Mouse (Mus musculus): ENCODE data around the gene Plekha5. TPM values are rescaled to one million over a fixed set of nuclear protein-coding genes. Genes with fewer than 3 reads are reported as not detected.

Gene Plekha5
- total and polyA plus RNA-seq, 2 experiments = 13.0 to 17.1 TPM

GRCm38 (mm10) chr6:140478031-140478430 is 54.2 kb downstream of the Plekha5 start:
- H3K36me3 ChIP-seq (ENCODE audit: control insufficient read depth, insufficient read depth, low read length) = no peaks in the 10 kb centered on the region
- H3K4me1 ChIP-seq (ENCODE audit: control insufficient read depth, insufficient read depth, low read length) = peaks cover 2% of the 10 kb centered on the region; the same call in 1 of the 2 replicates
- H3K27ac ChIP-seq (replicated peaks; ENCODE audit: insufficient read depth, low read depth, low read length) = no peak overlapping the region
- no peak for DNase-seq (ENCODE audit: extremely low read depth, low read depth, low spot score)
- no peak overlapping the region for H3K4me3 ChIP-seq (ENCODE audit: insufficient read depth, low read depth, low read length)
- no peak for TF ChIP-seq CTCF (IDR thresholded peaks at IDR 0.05; ENCODE audit: low read depth, low read length)
- no peak for TF ChIP-seq POLR2A (IDR thresholded peaks at IDR 0.05; ENCODE audit: extremely low read depth, insufficient read depth, low read length)
- WGBS = 58% methylated on average over 7 of the region's 7 CpGs
- no peak overlapping the region for H3K9ac ChIP-seq (ENCODE audit: low read depth, low read length)
- peaks cover 11% of the 10 kb centered on the region; the same call in 1 of the 2 replicates for H3K79me2 ChIP-seq (ENCODE audit: control insufficient read depth, insufficient read depth, low read length)
- no peaks in the 10 kb centered on the region for H3K27me3 ChIP-seq (ENCODE audit: control insufficient read depth, insufficient read depth, low read length)

GRCm38 (mm10) chr6:140478943-140479342 is 55.1 kb downstream of the Plekha5 start:
- 94% methylated on average over 5 of the region's 5 CpGs for WGBS
- no peak for DNase-seq (ENCODE audit: extremely low read depth, low read depth, low spot score)
- Histone ChIP-seq H3K79me2 (ENCODE audit: control insufficient read depth, insufficient read depth, low read length) (peaks cover 16% of the 10 kb centered on the region; the same call in 1 of the 2 replicates), H3K4me3 (ENCODE audit: insufficient read depth, low read depth, low read length) (no peak overlapping the region), H3K27me3 (ENCODE audit: control insufficient read depth, insufficient read depth, low read length) (no peaks in the 10 kb centered on the region), H3K9ac (ENCODE audit: low read depth, low read length) (no peak overlapping the region), H3K27ac (replicated peaks; ENCODE audit: insufficient read depth, low read depth, low read length) (no peak overlapping the region), H3K4me1 (ENCODE audit: control insufficient read depth, insufficient read depth, low read length) (peaks cover 2% of the 10 kb centered on the region; the same call in 1 of the 2 replicates), H3K36me3 (ENCODE audit: control insufficient read depth, insufficient read depth, low read length) (no peaks in the 10 kb centered on the region)
- no peak for TF ChIP-seq CTCF (IDR thresholded peaks at IDR 0.05; ENCODE audit: low read depth, low read length)
- no peak for TF ChIP-seq POLR2A (IDR thresholded peaks at IDR 0.05; ENCODE audit: extremely low read depth, insufficient read depth, low read length)

- H3K4me1 ChIP-seq (ENCODE audit: control insufficient read depth, insufficient read depth, low read length) = peaks cover 2% of the 10 kb centered on the region; the same call in 1 of the 2 replicates
- DNase-seq (ENCODE audit: extremely low read depth, low read depth, low spot score) = no peak
- no peak for TF ChIP-seq CTCF (IDR thresholded peaks at IDR 0.05; ENCODE audit: low read depth, low read length)
- TF ChIP-seq POLR2A (IDR thresholded peaks at IDR 0.05; ENCODE audit: extremely low read depth, insufficient read depth, low read length) = no peak
- H3K27me3 ChIP-seq (ENCODE audit: control insufficient read depth, insufficient read depth, low read length) = no peaks in the 10 kb centered on the region
- peaks cover 19% of the 10 kb centered on the region; the same call in 1 of the 2 replicates for H3K79me2 ChIP-seq (ENCODE audit: control insufficient read depth, insufficient read depth, low read length)
- WGBS = 89% methylated on average over 10 of the region's 10 CpGs
- no peak overlapping the region for H3K9ac ChIP-seq (ENCODE audit: low read depth, low read length)
- H3K27ac ChIP-seq (replicated peaks; ENCODE audit: insufficient read depth, low read depth, low read length) = no peak overlapping the region
- H3K4me3 ChIP-seq (ENCODE audit: insufficient read depth, low read depth, low read length) = no peak overlapping the region
- no peaks in the 10 kb centered on the region for H3K36me3 ChIP-seq (ENCODE audit: control insufficient read depth, insufficient read depth, low read length)
Observed at GRCm38 (mm10) chr6:140480425-140481081, 56.7 kb downstream of the Plekha5 start.

- H3K4me3 ChIP-seq (ENCODE audit: insufficient read depth, low read depth, low read length) = no peak overlapping the region
- peaks cover 21% of the 10 kb centered on the region; the same call in 1 of the 2 replicates for H3K79me2 ChIP-seq (ENCODE audit: control insufficient read depth, insufficient read depth, low read length)
- no peak overlapping the region for H3K27ac ChIP-seq (replicated peaks; ENCODE audit: insufficient read depth, low read depth, low read length)
- H3K9ac ChIP-seq (ENCODE audit: low read depth, low read length) = no peak overlapping the region
- WGBS = 25% methylated on average over 7 of the region's 7 CpGs
- peaks cover 9% of the 10 kb centered on the region for H3K4me1 ChIP-seq (ENCODE audit: control insufficient read depth, insufficient read depth, low read length)
- DNase-seq (ENCODE audit: extremely low read depth, low read depth, low spot score) = peak; percentile 83
- H3K36me3 ChIP-seq (ENCODE audit: control insufficient read depth, insufficient read depth, low read length) = no peaks in the 10 kb centered on the region
- H3K27me3 ChIP-seq (ENCODE audit: control insufficient read depth, insufficient read depth, low read length) = no peaks in the 10 kb centered on the region
- TF ChIP-seq CTCF (IDR thresholded peaks at IDR 0.05; ENCODE audit: low read depth, low read length) (no peak), POLR2A (IDR thresholded peaks at IDR 0.05; ENCODE audit: extremely low read depth, insufficient read depth, low read length) (no peak)
Observed at GRCm38 (mm10) chr6:140481701-140482460, 58.0 kb downstream of the Plekha5 start.

- Histone ChIP-seq H3K9ac (ENCODE audit: low read depth, low read length) (no peak overlapping the region), H3K4me1 (ENCODE audit: control insufficient read depth, insufficient read depth, low read length) (peaks cover 14% of the 10 kb centered on the region), H3K36me3 (ENCODE audit: control insufficient read depth, insufficient read depth, low read length) (no peaks in the 10 kb centered on the region), H3K27ac (replicated peaks; ENCODE audit: insufficient read depth, low read depth, low read length) (no peak overlapping the region), H3K27me3 (ENCODE audit: control insufficient read depth, insufficient read depth, low read length) (no peaks in the 10 kb centered on the region), H3K79me2 (ENCODE audit: control insufficient read depth, insufficient read depth, low read length) (peaks cover 23% of the 10 kb centered on the region), H3K4me3 (ENCODE audit: insufficient read depth, low read depth, low read length) (no peak overlapping the region)
- DNase-seq (ENCODE audit: extremely low read depth, low read depth, low spot score) = no peak
- TF ChIP-seq POLR2A (IDR thresholded peaks at IDR 0.05; ENCODE audit: extremely low read depth, insufficient read depth, low read length) (no peak), CTCF (IDR thresholded peaks at IDR 0.05; ENCODE audit: low read depth, low read length) (no peak)
- 89% methylated on average over 9 of the region's 9 CpGs for WGBS
Observed at GRCm38 (mm10) chr6:140484170-140484569, 60.3 kb downstream of the Plekha5 start.

Measured in liver, adult 2 months (tissue).